Mouse (Mus musculus) gastrocnemius, adult 18-20 months (tissue): ENCODE data around the gene Gm4131. TPM values are rescaled to one million over a fixed set of nuclear protein-coding genes. Genes with fewer than 3 reads are reported as not detected.

Source experiments
- DNase-seq: peaks from one replicate; pipeline ENCODE4 v3.0.0; 2021; ENCODE audit warnings: low spot score
- total RNA-seq, 2 experiments: library from RNA; stranded (reverse); gene quantifications; 2 replicates each; pipeline ENCODE4 v1.2.3; 2021

The Gm4131 gene
- total RNA-seq, 2 experiments from 2014 or later = not detected

DNA sequence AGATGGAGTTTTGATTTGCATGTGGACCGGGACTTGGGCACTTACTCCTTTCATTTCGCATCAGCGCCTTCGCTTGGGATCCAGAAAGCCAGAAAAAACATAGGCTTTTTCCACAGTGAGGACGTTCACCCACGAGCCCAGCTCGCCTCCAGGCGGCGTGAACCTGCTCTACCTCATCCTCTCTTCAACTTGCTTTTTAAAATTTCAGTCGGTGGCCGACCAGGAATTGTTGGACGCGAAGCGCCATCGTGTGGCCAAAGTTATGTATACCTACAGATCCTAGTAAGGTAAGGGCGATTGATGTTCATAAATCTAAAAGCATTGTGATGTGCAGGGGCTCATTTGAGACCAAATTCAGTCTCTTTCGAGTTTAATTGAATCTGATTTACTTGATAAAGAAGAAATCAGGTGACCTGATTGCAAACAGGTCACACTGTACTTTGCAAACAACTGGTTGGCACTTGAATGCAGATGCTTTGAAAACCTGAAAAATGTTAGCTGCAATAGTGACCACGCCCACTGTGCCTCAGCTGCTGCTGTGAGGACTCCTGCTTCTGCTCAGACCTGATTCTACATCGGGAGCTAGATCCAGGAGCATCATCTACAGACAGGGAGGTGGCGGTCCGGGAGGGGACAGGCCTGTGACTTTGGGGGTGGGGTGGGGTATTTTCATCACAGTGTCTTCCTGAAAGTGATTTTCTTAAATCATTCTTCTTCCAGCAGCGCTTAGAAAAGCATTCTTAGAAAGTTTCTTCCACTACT lies 109.1 kb downstream of the Gm4131 start:
- DNase-seq = peak; percentile 77

DNA sequence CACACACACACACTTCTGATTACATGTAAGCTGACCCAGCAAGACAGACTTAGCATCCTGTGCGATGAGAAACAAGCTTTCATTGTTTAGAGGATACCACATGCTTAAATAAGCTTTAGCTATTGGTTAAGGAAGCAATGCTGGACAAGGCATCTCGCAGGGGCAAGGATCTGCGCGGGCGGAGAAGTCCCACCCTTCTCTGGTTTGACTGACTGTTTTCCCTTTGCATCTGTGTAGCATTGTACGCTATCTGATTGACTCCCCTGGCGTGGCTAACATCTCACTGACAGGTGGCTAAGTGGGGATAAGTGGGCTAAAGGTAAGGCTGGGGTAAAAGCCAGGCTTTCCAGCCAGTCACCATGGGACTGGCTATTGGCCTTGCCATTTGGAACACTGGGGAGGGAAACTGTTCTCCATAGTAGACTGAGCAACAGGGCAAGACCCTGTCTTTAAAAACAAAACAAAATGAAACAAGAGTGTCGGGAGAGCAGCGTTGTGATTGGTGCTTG lies 110.4 kb downstream of the Gm4131 start, which contains the start of gene Gucy1b2:
Gene Gucy1b2 (minus strand): TSS at position 51 of the 509 bp plus-strand sequence.
- no peak for DNase-seq

DNA sequence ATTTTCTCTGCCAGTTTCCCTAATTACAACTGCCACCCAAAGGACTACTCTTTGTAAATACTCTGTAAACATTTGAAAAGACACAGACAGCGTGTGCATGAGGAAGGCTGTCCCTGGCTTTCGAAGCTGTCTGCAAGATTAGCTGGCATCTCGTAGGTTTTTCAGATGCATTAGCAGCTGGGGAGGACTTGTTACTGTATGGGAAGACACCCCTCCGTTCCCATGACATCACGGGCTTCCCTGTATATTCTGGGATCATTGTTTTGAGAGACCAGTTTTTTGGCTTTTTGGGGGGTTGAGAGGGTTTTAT lies 111.2 kb downstream of the Gm4131 start:
- no peak for DNase-seq

DNA sequence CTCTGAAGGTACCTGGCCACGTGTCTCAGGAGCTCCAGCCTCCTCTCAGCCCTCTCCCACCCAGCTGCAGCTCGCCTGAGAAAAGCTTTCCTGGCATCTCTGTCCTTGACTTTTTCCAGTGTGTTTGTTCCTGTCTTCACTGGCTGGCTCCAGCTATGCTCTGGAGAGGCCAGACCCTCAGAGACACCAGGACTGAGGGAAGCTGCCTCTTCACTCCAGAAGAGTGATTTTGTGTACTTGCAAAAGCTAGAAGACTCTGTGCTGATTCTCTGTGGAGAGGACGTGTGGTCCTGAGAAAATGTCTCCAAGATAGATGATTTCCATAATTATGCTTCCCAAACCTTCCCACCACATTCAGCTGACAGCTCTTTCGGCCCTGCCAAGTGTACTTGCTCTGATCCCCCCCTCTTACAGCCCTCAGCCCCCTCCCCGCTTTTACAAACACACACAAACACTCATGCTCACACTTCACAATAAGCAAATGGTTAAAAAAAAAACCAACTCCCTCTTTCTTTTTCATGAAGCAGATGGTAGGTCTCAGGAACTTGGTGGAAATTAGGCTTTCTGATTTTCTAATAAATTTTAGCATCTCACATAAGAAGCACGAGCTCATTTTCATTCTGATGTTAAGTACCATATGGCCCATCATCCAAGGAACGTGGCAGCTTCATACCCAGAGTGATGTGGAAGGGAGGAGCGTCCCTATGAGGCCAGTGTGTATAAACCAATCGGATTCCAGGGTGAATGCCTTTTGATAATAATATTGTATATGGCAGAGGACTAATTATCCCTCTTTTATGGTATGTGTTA lies 111.8 kb downstream of the Gm4131 start:
- no peak for DNase-seq

DNA sequence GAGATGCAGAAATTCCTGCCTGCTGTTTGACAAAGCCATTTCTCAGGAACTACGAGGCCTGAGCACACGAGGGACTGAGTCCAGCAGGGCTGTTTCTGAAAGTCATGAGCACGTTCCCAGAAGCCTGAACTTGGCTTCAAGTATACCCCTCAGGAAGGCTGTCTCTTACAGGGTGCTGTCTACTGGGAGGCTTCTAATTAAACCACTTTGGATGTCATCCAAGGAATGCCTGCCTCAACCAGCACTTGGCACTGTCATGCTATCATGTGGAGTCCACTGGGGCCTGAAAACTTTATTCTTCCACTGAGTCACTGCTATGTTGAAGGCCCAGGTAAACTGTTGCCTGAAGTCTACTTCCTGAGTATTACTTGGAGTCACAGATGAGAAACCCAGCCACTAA lies 112.6 kb downstream of the Gm4131 start:
- DNase-seq = no peak

DNA sequence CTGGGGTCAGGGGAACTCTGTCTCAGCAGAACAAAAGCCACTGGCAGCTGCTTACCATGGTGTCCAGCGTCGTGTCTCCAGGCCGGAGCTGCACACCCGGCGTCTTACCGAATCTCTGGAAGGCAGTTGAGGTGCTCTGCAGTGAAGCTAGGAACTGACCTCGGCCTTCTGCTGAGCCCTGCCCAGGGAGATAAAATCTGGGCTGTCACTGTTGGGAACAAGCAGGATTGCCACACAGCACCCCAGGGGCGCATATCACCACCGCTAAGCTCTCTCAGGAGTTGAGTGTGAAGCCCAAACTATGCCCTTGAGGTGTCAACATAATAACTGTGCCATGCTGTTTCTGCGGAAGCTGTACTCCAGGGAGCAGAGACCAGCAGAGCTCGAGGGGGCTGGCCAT lies 113.4 kb downstream of the Gm4131 start:
- no peak for DNase-seq

DNA sequence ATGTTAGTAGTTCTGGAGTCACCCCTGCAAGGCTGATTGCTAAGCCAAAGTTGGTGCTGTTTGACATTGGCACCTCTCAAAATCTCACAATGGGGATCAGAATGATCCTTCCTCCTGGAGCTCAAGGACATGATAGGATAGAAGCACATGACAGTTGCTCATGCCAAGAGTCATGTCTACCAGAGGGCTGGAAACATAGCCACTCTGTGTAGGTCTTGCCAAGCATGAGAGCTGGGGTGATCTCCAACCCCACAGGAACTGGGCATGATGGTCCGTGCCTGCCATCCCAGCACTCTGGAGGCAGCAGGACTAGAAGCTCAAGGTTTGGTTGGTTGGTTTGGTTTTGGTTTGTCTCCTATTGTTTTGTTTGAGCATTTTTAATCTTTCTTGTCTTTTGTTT lies 116.0 kb downstream of the Gm4131 start:
- DNase-seq = no peak

DNA sequence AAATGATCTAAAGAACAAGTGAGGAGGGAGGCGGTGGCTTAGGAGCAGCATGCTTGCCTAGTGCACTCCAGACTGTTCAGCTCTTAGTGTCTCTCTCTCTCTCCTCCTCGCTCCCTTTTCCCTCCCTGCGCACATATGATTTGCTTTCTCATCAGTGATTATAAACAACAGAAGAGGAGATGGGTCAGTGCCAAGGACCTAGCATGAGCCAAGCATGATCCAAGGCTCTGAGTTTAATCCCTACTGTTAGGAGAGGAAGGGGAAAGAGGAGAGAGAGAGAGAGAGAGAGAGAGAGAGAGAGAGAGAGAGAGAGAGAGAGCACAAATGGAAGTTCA lies 119.5 kb downstream of the Gm4131 start:
- DNase-seq = no peak

DNA sequence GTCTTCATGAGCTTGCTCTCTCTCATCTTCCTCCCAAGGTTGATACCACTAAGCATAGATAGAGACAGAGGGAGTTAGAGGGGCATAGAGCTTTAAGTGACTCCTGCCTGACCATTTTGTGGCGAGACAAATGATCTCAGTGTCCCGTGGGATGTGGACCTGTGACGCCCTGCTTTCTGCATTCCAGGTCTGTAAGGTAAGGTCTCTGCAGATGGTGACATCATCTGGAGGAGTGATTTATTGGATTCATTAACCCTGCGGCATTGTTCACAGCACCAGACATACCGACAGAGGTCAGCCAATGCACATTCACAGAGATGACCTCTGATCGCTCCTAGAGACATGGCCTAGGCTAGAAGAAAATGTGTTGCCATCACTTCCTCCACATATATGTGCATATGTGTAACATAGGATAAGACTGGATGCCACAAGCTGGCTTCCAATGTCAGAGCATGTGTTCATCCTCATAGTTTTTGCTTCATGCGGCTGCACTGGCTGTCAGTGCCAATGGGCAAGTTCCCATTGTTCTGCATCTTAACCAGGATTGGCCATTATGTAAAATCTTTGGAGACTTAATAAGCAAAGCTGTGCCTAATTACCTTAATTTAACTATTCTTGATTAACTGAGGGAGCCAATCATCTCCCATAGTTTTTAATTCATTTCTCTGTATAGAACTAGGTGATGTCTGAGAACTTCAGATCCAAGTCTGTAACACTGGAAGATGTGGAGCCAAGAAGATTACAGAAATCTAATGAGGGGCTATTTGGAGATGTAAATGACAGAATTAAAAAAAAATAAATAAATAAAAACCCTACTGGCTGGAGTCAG lies 120.1 kb downstream of the Gm4131 start:
- DNase-seq = no peak

DNA sequence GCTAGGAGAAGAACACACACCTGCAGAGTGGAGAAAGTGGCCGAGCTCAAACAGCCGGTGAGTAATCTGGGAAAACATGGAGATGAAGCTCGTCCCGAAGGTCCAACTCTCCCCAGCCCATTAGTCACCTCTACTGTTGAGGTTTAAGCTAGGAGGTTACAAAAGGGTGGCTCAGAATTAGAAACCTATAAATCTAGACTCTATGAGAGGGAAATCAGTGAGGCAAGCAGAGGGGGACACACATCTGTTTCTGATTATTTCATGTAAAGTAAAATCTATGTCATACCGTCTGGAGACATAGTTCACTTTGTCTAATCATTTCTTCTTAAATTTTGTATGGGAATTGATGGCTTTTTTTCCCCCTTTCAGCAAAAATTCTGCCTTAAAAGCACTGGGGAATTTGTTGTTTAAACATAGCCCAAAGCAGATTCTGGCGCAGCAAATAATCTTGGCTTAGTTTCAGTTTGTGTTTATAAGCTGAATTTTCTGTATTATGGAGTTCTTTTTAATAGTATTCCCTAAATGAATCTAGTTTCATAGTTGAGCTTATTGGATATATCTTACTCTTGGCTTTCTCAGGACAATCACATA lies 122.8 kb downstream of the Gm4131 start:
- DNase-seq = no peak

DNA sequence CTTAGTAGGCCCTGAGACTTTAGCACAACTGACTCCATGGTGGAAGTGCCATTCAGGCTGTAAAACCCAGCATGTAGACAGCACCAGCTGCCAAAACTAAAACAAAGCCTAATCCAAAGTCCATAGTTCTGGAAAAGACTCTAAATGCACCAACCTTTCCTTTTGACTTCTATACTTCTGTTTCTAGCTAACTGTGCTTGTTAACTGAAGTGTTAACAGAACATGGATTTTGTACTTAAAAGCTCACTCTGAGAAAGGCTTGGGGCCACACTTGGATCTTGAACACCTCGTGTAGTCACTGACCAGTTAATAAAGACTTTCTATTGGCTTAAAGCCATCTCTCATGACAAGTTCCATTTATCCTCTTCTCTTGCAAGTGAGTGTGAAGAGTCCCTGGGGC lies 123.8 kb downstream of the Gm4131 start:
- no peak for DNase-seq

DNA sequence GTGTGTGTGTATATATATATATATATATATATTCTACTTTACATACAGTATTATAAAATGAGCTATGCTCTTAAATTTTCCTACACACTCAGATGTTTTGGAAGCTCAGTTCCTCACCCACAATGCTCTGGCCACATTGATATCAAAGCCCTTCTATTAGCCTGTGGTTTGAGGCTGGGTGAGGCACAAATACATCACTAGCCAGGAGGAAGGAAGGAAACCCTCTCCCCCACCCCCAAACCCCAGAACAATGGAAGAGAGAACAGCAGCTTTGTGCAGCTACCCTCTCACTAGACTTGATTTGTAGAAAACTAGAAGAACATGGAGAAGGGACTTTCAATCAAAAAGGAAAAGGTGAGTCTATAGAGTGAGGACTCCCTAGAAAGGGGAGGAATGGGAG lies 126.7 kb downstream of the Gm4131 start:
- no peak for DNase-seq

DNA sequence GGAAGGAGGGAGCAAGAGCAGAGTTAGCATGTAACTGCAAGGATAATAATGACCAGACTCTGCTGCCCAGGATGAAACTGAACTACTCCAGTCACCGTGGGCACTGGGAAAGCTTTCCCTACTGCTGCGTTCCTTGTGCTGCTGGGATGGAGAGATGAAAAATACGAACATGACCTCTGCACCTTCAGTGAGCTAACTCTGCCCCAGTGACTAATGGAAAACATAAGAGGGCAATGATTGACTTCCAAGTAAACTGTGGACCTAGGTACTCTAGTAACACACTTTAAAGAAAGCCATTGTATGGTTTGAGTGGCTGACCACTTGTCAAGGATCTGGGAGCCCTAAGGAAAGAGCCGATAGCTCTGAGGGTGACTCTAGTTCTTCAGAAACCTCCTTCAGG lies 128.5 kb downstream of the Gm4131 start:
- no peak for DNase-seq

DNA sequence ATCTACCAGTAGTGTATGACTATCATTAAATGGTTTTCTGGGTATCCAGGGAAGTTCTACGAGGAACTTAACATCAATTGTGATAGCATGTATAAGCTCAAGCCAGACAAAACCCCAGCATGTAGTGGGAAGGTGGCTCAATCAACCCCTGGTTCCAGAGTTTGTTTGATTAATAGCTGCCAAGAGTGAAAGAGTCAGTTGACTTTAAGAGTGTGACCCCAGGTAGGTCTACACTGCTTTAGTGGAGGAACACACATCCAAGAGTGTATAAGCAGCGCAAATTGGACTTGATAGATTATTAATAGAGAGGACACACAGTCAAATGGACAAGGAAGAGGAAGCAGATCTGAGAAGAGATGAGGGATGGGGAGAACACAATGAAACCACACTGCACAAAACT lies 128.9 kb downstream of the Gm4131 start:
- no peak for DNase-seq

DNA sequence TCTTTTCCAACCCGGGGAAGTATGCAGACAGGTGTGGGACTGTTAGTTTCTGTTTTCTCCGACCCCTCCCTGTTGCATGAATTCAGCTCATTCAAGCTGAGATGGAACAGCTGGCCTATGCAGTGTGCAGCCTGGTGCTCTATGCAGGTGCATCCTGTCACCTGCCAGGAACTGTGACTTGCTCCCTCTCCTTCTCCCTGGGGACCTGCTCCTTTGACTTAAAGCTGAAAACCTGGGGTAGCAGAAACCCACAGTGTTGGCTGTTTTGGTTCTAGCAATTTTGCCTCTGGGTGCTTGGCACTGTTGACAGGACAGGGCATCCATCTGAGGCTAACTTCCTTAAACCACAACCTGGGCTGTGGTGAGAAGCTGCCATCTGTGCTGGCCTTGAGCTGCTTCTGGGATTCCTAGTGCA lies 141.4 kb downstream of the Gm4131 start:
- no peak for DNase-seq

DNA sequence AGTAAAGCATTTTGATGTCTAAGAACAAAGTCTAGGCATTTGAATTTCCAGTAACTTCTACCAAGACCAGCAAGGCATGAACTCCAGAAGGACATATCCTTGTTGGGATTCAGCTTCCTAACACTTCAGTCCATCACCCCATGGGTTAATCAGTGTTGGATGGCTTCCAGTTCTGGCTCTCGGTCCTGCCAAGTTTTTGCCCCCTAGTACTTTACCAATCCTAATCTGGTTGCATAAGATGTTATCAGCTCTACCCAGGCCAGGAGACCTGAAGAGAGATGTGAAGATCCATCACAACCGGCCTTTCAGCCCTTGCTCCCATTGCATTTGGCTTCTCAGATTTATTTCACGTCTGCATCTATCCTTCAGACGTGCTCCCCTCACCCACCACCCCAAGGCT lies 144.5 kb downstream of the Gm4131 start:
- DNase-seq = no peak

DNA sequence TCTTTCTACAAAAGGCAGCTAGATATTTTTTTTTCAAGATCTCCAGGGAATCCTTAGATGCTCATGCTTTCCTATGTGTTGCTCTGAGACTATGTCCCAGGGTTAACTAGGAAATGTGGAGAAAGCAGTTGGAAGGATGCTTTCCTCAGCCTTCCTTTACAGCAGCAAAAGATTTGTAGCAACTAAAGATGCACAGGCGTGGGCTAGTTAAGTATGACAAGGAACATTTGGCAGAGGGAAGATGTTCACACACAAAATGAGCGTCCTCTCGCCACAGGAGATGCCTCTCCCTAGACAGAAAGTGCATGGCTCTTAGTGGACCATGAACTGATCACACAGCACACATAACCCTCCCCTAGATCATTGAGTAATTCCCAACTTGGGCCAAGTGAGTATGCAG lies 149.2 kb downstream of the Gm4131 start:
- no peak for DNase-seq

DNA sequence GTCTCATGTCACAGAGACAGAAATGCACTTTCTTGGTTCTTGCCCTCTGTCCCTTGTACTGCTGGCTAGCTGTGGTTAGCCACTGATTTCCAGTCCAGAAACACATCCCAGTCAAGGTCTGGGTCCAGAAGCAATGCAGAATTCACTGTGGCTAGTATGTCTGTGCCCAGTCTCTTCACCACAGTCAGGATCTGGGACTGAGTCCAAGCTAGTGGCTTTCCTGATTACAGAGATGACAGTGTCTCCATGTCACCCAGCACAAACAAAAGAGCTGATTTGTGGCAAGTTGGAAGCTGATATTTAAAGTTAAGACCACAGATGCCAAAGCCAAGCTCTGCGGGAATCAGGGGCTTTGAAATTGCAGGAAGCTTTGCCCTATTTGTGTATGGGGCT lies 150.0 kb downstream of the Gm4131 start:
- no peak for DNase-seq

DNA sequence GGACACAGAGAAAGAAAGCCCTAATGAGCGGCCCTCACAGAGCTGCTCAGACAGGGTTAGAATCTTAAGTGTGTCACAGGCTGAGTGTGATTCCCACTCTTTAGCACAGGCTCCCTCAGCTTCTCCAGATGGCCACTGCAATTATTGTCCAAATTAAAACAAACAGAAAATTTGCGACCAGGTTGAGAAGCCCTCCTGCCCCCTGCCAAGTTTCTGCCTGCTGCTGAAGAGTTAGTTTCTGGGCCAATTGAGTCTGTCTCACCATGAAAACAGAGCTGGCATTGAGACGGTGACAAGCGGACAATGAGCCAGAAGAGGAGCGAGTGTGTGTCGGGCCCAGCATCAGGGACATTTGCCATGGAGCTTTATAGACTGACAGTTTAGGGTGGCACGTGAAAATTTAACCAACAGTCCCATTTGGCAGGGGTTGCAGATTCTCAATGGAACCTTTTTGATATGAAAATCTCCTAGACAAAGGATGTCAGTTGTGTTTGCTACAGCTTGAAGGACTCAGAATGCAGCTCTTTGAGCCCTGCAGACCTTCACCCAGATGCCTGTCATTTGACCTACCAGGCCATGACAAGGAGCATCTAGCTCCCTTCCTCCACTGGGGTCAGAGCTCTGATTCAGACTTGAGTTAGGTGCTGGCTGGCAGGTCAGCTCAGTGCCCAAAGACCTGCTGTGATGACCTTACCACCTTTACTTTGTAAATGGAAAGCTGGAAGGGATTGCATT lies 150.5 kb downstream of the Gm4131 start:
- DNase-seq = no peak
